Mouse (Mus musculus): ENCODE results near the gene Chml. TPM values are rescaled to one million over a fixed set of nuclear protein-coding genes. Genes with fewer than 3 reads are reported as not detected.

The Chml gene
- 2.5 and 2.8 TPM in 2 replicates for polyA plus RNA-seq (2015; fragmentation: Nextera tagmentation; extraction: Ambion mirVana)

DNA sequence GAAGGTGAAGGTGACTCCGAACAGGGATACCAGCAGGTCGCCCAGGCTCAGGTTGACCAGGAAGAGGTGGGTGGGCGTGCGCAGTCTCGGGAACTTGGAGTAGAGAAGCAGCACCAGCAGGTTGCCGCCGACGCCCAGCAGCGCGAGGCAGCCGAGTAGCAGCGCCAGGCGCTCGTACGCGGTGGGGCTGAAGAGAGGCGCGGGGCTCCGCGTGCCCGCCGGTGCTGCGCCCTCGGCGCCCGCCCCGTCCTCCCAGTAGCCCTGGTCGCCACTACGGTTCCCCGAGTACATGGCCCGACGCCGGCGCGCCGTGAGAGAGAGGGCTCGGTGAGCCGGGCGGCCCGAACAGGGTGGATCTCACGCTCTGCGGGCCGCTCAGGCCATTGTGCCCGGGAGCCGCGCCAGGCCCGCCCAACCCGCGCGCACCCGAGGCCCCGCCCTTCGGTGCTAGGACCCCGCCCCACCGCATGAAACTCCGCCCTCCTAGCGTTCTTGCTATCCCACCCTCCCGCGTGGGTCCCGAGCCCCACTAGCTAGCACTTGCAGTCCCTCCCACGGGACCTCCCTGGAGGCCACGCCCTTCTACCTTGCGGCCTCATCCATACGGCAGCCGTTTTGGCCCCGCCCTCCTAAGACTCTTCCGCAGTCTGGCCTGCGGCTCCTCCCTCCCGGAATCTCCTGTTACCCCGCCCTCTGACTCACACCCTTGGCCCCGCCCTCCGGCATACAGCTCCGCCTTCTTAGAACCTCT lies at the start of gene Chml, which contains the start of gene Opn3:
Gene Chml, minus strand, starts transcription at position 656 of the 751 bp plus-strand sequence.
Gene Opn3, minus strand, starts transcription at position 531 of the 751 bp plus-strand sequence.

DNA sequence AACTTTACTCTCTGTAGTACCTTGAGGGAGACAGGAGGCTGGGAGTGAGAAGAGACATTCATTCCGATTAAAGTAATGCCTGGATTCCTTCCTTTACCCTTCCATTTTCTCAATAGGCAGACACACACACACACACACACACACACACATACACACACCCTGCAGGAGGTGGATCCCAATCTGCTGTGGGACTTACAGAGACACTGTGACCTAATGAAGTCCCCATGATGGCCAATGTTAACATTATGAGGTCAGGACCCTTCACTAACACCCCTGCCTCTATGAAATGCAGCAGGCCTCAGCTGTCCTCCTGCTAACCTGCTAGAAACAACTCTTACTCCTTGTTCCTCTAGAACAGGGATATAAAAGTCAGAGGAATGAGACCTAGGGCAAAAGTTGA lies 5.6 kb upstream of the Chml start, which contains the start of gene Wdr64:
Gene Wdr64, plus strand, starts transcription at position 301 of the 400 bp plus-strand sequence.

Other genes starting within 250 kb of the Chml start
- 52.1 and 53.0 TPM in 2 replicates for gene Rgs7, start 200.4 kb downstream of the Chml start, polyA plus RNA-seq (2015; fragmentation: Nextera tagmentation; extraction: Ambion mirVana)
- 0.13 and 0.19 TPM in 2 replicates for gene Kmo, start 72.5 kb downstream of the Chml start, polyA plus RNA-seq (2015; fragmentation: Nextera tagmentation; extraction: Ambion mirVana)
- gene Fh1, start 67.3 kb downstream of the Chml start, polyA plus RNA-seq (2015; fragmentation: Nextera tagmentation; extraction: Ambion mirVana): 133 and 142 TPM in 2 replicates
- 10.3 and 11.2 TPM in 2 replicates for gene Opn3, start 125 bp downstream of the Chml start, polyA plus RNA-seq (2015; fragmentation: Nextera tagmentation; extraction: Ambion mirVana)
- not detected in 2 replicates for gene Wdr64, start 5.7 kb upstream of the Chml start, polyA plus RNA-seq (2015; fragmentation: Nextera tagmentation; extraction: Ambion mirVana)
- gene Exo1, start 187.7 kb upstream of the Chml start, polyA plus RNA-seq (2015; fragmentation: Nextera tagmentation; extraction: Ambion mirVana): 2.9 and 3.3 TPM in 2 replicates
- gene Gm38100, start 227.4 kb upstream of the Chml start, polyA plus RNA-seq (2015; fragmentation: Nextera tagmentation; extraction: Ambion mirVana): not detected in 2 replicates